Mouse (Mus musculus): Measurements from ENCODE around the gene Ankrd33b. TPM values are rescaled to one million over a fixed set of nuclear protein-coding genes. Genes with fewer than 3 reads are reported as not detected.

Ankrd33b gene
- polyA plus RNA-seq, 1 experiment, result 4.0 TPM

DNA sequence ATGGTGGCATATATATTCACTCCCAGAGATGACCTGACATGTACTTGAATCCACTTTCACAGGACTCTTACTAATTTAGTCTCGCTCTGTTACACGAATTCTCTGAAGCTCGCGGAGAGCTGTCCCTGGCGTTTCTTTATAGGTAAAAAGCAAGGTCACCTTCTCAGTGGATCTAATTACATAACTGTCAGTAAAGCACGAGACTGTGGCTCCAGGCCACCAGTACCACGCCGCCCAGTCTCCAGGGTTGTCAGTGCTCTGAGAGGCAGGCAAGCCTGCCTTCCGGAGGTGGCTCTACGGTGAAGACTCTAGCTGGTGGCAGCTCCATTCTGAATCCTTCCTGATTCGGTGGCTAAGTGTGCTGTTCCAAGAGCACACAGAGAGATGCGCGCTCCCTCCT is 43.0 kb downstream of the Ankrd33b start:
- no peak for TF ChIP-seq POLR2A (IDR thresholded peaks at IDR 0.05; ENCODE audit: borderline replicate concordance, insufficient read depth, low read length)
- TF ChIP-seq CTCF (IDR thresholded peaks at IDR 0.05; ENCODE audit: borderline replicate concordance, insufficient read depth, low read depth, low read length), result no peak
- 85% methylated on average over 13 of the region's 13 CpGs for WGBS
- Histone ChIP-seq H3K4me3 (replicated peaks; ENCODE audit: insufficient read depth, low read depth, low read length) (no peak overlapping the region), H3K27ac (ENCODE audit: insufficient read depth, low read length) (no peak overlapping the region), H3K27me3 (ENCODE audit: control insufficient read depth, insufficient read depth, low read length) (no peaks in the 10 kb centered on the region), H3K4me1 (ENCODE audit: control insufficient read depth, insufficient read depth, low read length) (no peaks in the 10 kb centered on the region)
- no peak for DNase-seq

DNA sequence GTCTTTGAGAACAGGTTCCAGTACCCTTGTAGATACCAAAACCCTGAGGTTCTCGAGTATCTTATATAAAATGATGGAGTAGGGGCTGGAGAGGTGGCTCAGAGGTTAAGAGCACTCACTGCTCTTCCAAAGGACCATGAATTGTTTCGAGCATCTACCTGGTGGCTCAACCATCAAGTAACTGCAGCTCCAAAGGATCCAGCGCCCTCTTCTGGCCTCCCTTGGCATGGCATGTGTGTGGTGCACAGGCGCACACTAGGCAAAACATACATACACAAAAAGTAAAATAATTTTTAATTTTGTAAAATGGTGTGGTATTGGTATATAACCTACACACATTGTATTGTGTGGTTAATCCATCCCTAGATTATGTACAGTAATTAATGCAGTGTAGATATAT is 43.8 kb downstream of the Ankrd33b start:
- TF ChIP-seq CTCF (IDR thresholded peaks at IDR 0.05; ENCODE audit: borderline replicate concordance, insufficient read depth, low read depth, low read length), result no peak
- TF ChIP-seq POLR2A (IDR thresholded peaks at IDR 0.05; ENCODE audit: borderline replicate concordance, insufficient read depth, low read length), result no peak
- no peak overlapping the region for H3K4me3 ChIP-seq (replicated peaks; ENCODE audit: insufficient read depth, low read depth, low read length)
- H3K27me3 ChIP-seq (ENCODE audit: control insufficient read depth, insufficient read depth, low read length), result no peaks in the 10 kb centered on the region
- DNase-seq, result no peak
- no peak overlapping the region for H3K27ac ChIP-seq (ENCODE audit: insufficient read depth, low read length)
- 78% methylated on average over 4 of the region's 4 CpGs for WGBS
- H3K4me1 ChIP-seq (ENCODE audit: control insufficient read depth, insufficient read depth, low read length), result no peaks in the 10 kb centered on the region

DNA sequence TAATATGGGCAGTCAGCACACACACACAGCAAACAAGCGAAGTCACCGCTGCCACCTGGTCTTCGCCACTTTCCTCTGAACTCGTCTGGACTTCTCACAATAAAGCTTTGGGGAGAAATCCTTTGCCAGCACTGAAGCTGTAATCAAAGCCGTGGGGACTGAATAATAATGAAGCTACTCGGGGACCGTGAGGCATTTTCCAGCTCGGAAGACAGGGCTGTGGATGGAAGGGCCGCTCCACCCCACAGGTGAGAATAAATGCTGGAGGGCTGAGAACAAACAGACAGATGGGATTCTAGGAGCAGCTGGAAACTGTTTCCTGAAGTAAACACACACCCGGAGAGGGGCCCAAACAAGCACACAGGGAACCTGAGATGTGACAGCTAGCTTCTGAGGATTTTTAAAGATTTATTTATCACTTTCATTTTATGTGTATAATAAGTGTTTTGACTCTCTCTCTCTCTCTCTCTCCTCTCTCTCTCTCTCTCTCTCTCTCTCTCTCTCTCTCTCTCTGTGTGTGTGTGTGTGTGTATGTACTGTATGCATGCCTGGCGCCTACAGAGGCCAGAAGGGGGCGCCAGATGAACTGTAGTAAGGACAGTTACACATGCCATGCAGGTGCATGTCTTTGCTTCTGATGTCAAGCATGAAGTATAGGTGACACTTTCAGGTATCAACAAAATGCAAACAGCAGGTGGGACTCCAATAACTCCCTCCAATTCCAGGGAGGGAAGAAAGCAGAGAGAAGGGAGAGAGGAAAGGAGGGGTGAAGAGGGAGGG is 46.7 kb downstream of the Ankrd33b start:
- no peak for DNase-seq
- 59% methylated on average over 12 of the region's 12 CpGs for WGBS
- TF ChIP-seq CTCF (IDR thresholded peaks at IDR 0.05; ENCODE audit: borderline replicate concordance, insufficient read depth, low read depth, low read length) (no peak), POLR2A (IDR thresholded peaks at IDR 0.05; ENCODE audit: borderline replicate concordance, insufficient read depth, low read length) (no peak)
- no peaks in the 10 kb centered on the region for H3K4me1 ChIP-seq (ENCODE audit: control insufficient read depth, insufficient read depth, low read length)
- no peak overlapping the region for H3K4me3 ChIP-seq (replicated peaks; ENCODE audit: insufficient read depth, low read depth, low read length)
- H3K27ac ChIP-seq (ENCODE audit: insufficient read depth, low read length), result no peak overlapping the region
- H3K27me3 ChIP-seq (ENCODE audit: control insufficient read depth, insufficient read depth, low read length), result no peaks in the 10 kb centered on the region

DNA sequence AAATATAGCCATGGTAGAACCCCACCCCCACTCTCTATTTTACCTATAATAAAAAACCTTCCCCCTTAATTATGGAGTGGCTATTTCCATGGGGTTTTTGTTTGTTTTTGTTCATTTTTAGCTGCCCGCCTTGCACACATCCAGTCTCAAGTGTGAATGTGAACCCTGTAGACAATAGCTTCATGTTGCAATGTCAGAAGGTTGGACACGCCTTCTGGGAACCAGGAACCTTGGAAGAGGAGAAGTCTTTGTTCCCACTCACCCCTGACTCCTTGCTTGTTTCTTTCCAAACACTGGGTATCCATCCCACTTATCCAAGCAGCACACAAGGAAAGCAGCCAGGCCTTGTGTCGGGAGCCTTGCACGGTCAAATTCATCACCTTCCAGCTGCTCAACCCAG is 48.5 kb downstream of the Ankrd33b start:
- DNase-seq, result no peak
- no peak overlapping the region for H3K4me3 ChIP-seq (replicated peaks; ENCODE audit: insufficient read depth, low read depth, low read length)
- no peaks in the 10 kb centered on the region for H3K27me3 ChIP-seq (ENCODE audit: control insufficient read depth, insufficient read depth, low read length)
- H3K27ac ChIP-seq (ENCODE audit: insufficient read depth, low read length), result no peak overlapping the region
- WGBS, result 78% methylated on average over 4 of the region's 4 CpGs
- H3K4me1 ChIP-seq (ENCODE audit: control insufficient read depth, insufficient read depth, low read length), result no peaks in the 10 kb centered on the region
- TF ChIP-seq POLR2A (IDR thresholded peaks at IDR 0.05; ENCODE audit: borderline replicate concordance, insufficient read depth, low read length) (no peak), CTCF (IDR thresholded peaks at IDR 0.05; ENCODE audit: borderline replicate concordance, insufficient read depth, low read depth, low read length) (no peak)

DNA sequence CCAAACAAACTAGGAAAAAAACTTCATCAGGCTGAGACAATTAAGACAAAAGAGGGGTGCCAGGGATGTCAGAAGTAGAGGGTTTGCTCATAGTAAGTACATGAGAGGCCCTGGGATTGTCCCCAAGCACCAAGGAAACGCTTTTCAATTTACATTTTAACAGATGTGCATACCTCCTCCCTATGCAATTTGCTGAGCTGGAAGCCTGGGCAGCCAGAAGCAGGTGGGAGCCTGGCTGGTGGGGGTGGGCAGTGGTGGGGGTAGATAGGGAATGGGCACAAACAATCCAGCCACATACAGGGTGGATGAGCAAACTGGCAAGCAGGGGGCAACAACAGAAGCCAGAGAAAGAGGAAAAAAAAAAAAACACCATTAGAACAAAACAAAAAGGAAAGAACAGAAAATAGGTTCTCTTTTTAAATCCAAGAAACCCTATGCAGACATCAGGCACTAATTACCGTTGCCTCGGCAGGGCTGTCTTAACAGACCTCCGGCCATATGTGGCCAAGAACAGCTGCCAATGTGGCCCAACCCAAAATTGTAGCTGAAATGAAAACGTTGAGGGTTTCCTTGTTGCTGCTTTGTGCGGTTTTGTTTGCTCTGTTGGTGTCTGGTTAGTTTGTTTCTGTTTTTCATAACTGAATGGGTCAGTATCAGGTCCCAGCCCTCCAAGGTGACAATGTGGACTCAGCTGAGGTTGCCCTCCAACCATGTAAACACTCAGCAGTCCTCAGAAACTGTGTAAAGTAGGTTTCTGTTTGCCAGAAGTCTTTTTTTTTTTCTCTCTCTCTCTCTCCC is 49.2 kb downstream of the Ankrd33b start:
- TF ChIP-seq CTCF (IDR thresholded peaks at IDR 0.05; ENCODE audit: borderline replicate concordance, insufficient read depth, low read depth, low read length) (no peak), POLR2A (IDR thresholded peaks at IDR 0.05; ENCODE audit: borderline replicate concordance, insufficient read depth, low read length) (no peak)
- no peak for DNase-seq
- 26% methylated on average over 6 of the region's 6 CpGs for WGBS
- H3K4me3 ChIP-seq (replicated peaks; ENCODE audit: insufficient read depth, low read depth, low read length), result no peak overlapping the region
- H3K27ac ChIP-seq (ENCODE audit: insufficient read depth, low read length), result no peak overlapping the region
- H3K4me1 ChIP-seq (ENCODE audit: control insufficient read depth, insufficient read depth, low read length), result no peaks in the 10 kb centered on the region
- H3K27me3 ChIP-seq (ENCODE audit: control insufficient read depth, insufficient read depth, low read length), result no peaks in the 10 kb centered on the region

DNA sequence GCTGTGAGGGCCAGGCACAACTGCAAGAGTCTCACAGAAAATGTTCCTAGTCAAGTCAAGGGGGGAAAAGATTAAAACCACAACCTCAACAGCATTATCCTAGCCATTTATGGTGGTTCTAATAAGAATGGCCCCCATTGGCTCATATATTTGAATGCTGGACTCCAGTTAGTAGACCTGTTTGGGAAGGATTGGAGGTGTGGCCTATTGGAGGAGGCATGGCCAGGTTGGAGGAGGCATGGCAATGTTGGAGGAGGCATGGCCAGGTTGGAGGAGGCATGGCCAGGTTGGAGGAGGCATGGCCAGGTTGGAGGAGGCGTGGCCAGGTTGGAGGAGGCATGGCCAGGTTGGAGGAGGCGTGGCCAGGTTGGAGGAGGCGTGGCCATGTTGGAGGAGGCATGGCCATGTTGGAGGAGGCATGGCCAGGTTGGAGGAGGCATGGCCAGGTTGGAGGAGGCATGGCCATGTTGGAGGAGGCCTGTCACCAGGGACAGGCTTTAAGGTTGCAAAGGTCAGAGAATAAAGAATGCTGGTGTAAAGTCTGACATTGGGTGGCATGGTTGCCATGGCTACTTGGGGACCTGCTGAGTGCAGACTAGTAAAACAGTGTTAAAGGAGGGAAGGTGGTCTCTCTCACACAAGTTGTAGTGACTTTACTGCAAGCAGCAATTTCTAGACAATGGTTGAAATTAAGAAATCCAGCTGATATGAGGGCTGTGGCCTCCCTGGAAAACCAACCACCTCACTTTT is 50.3 kb downstream of the Ankrd33b start:
- TF ChIP-seq POLR2A (IDR thresholded peaks at IDR 0.05; ENCODE audit: borderline replicate concordance, insufficient read depth, low read length) (no peak), CTCF (IDR thresholded peaks at IDR 0.05; ENCODE audit: borderline replicate concordance, insufficient read depth, low read depth, low read length) (no peak)
- WGBS, result 92% methylated on average over 3 of the region's 3 CpGs
- Histone ChIP-seq H3K4me1 (ENCODE audit: control insufficient read depth, insufficient read depth, low read length) (no peaks in the 10 kb centered on the region), H3K27ac (ENCODE audit: insufficient read depth, low read length) (no peak overlapping the region), H3K27me3 (ENCODE audit: control insufficient read depth, insufficient read depth, low read length) (no peaks in the 10 kb centered on the region), H3K4me3 (replicated peaks; ENCODE audit: insufficient read depth, low read depth, low read length) (no peak overlapping the region)
- DNase-seq, result no peak

DNA sequence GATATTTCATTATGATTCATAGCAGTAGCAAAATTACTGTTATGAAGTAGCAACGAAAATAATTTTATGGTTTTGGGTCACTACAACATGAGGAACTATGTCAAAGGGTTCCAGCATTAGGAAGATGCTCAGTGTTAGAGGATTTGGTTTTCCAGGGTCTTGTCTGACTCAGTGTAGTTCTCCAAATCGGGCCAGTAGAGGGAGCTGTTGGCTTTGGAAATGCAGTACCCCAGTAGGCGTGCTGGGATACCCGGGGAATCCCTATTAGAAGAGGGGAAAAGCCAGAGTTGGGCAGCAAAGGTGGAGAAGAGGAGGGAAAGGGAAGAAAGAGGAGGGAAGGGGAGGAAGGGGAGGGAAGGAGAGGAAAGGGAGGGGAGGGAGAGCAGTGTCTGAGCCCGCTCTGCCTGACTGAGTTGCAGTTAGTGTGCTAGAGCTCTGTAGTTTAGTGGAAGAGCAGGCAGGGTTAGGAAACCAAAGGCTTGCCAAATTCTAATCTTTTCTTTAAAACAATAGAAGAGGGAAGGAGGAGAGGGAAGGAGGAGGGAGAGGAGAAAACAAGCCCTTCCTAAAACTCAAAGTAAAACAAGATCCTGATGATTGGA is 51.8 kb downstream of the Ankrd33b start:
- Histone ChIP-seq H3K27me3 (ENCODE audit: control insufficient read depth, insufficient read depth, low read length) (no peaks in the 10 kb centered on the region), H3K27ac (ENCODE audit: insufficient read depth, low read length) (no peak overlapping the region), H3K4me1 (ENCODE audit: control insufficient read depth, insufficient read depth, low read length) (no peaks in the 10 kb centered on the region), H3K4me3 (replicated peaks; ENCODE audit: insufficient read depth, low read depth, low read length) (no peak overlapping the region)
- no peak for TF ChIP-seq POLR2A (IDR thresholded peaks at IDR 0.05; ENCODE audit: borderline replicate concordance, insufficient read depth, low read length)
- TF ChIP-seq CTCF (IDR thresholded peaks at IDR 0.05; ENCODE audit: borderline replicate concordance, insufficient read depth, low read depth, low read length), result peak; percentile 78
- peak; percentile 69 to 75 for DNase-seq
- 18% methylated on average over 5 of the region's 5 CpGs for WGBS

Measured in cerebellum, adult 2 months (tissue).